Mouse (Mus musculus) CD4-positive, CD25-positive, alpha-beta regulatory T cell, adult 4 months (primary cell): ENCODE results near the gene Ezr. TPM values are rescaled to one million over a fixed set of nuclear protein-coding genes. Genes with fewer than 3 reads are reported as not detected.
"Not testable (repeated sequence)": the region's sequence is repeated elsewhere in the genome, so short reads cannot be mapped to it uniquely, and the experiment has no call there.

Experiments used
- ATAC-seq: one replicate; pipeline ENCODE4 v1.8.0; 2017
- polyA plus RNA-seq, 2 experiments: library from polyadenylated mRNA; unstranded; fragments of 100-300 nt; shearing (Covaris generic); gene quantifications; one replicate each; pipeline ENCODE4 v1.2.1; 2017

Gene Ezr
- polyA plus RNA-seq, 2 experiments from 2014 or later = 110 to 136 TPM

- ATAC-seq = peak; percentile 35
Measured at GRCm38 (mm10) chr17:6743039-6743575, 39.5 kb downstream of the Ezr start.

GRCm38 (mm10) chr17:6742083-6743038 is 40.2 kb downstream of the Ezr start:
- no peak for ATAC-seq

- ATAC-seq = no peak
Measured at GRCm38 (mm10) chr17:6741271-6741670, 41.3 kb downstream of the Ezr start.

DNA sequence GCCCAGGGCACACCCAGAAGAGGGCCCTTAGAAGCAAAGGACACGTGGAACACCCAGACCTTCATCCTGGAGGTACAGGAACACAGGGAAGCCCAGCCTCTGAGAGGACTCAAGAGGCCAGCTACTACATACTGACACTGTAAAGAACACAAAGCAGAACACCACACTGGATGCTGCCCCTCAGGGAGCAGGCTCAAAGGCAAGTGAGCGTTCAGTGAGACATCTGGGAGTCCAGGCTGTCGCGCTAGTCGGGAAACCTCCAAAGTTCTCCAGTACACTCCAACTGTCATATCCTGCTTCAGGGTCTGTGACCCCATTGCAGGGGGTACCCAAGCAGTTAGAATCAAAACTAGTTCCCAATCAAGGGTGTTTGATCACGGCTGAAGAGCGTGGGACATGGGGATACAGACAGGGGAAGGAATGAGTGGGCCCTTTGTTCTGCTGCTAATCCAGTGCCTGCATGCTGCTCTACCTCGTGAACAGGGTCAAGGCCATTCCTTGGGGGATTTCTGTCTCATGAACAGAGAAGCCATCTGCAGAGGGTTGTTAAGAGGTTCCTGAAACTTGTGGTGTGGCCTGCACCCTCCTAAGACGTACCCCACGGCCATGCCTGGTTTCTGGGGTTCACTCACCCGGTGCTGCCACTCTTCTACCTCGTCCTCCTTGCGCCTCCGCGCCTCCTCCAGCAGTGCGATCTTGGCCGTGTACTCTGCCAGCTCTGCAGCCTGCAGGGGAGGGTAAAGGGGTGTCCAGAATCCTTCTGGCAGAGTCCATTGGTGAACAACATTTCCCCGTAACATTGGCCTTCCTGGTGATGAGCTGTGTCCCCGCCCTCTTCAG is 42.0 kb downstream of the Ezr start:
- ATAC-seq = no peak

GRCm38 (mm10) chr17:6739756-6740155 is 42.8 kb downstream of the Ezr start:
- ATAC-seq = no peak

- ATAC-seq = no peak
Measured at GRCm38 (mm10) chr17:6739266-6739665, 43.3 kb downstream of the Ezr start.

GRCm38 (mm10) chr17:6738836-6739235 is 43.7 kb downstream of the Ezr start:
- no peak for ATAC-seq

DNA sequence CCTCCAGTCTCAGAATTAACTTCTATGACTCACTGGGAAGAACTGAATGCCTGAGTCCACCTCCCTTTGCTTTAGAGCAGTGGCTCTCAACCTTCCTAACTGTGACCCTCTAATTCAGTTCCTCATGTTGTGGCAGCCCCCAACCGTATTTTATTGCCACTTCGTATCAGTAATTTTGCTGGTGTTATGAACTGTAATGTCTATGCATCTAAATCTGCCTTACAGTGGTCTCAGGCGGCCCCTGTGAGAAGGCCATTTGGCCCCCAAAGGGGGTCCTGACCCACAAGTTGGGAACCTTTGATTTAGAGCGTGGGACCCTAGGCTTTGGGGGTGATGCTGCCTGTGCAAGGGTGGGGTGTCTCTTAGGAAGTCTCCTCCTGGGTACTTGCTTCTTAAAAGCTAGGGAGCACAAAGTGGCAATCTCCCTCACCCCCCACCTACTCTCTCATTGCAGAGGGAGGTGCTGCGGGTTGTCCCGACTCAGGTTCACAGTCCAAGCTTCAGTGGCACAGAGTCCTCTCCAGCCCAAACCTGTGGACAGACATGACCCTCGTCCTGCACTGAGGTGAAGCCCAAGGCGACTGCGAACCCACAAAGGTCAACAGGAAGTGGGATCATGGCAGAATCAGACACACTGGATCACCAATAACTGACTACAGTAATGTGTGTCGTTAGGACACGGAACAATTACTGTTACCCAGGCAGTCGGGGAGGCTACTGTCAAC is 45.1 kb downstream of the Ezr start:
- ATAC-seq = no peak

DNA sequence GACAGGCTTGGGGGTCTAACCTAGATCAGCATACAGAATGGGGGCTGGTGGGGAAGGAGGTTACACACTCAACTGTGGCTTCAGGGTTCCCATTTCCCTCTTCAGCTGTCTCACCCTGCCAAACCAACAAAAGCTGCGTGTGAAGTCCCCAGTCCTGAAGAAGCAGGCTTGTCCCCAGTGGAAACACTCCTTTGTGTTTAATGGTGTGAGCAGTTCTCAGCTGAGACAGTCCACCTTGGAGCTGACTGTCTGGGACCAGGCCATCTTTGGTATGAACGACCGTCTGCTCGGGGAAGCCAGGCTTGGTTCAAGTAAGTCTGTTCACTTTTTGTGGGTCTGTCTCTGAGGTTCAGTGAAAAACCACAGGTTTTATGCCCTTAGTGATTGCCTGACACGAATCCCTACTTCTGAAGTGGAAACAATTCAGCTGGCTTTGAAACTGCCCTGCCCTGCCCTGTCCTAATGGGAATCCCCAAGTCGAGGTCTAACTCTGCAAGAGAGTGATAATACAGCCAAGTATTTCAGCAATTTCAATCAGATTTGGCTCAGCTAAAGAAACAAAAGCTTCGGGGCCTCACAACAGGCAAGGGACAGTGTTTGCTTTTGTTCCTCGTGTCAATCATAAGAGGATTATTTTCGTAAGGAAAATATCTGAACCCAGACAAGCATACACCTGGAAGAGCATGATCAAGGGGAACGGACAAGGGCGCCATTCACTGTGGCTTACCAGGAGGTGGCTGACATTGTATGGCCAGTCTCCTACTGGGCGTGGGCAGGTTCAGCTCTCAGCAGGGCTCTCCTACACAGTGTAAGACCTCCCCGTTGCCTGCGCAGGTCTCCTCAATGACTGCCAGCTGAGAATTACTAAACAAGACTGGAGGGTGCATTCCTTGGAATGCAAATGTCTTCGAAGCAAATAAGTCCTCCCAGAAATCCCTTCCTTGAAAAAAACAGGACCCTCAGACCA is 46.0 kb downstream of the Ezr start:
- ATAC-seq = no peak

DNA sequence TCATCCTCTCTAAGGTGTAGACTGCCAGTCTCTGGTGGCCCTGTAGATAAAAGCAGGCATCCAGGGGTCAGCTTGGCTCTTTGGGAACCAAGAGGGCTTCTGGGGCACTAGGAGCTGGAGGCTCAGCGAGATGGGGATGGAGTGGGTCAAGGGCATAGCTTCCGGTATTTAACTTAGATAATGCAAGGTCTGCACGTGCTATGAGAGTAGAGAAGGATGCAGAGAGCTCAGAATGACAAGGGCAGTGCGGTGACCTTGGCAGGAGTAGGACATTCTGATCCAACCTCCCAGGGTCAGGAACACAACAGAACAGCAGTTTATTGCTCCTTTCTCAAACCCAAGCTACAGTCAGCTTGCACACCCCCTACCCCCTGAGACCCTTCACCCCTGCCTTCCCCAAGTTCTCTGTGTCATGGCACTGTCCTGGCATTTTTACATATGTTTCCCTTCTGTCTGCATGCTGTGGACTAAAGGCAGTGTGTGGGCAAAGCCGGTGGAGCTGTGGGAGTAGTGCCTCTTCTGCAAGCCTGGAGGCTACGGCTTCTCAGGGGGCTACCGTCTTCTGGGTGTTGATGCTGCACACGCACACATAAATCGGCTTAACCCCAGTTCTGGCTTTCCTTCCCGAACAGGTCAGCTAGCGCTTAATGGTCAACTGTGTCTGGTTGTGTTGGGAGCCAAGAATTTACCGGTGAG is 47.7 kb downstream of the Ezr start:
- no peak for ATAC-seq

DNA sequence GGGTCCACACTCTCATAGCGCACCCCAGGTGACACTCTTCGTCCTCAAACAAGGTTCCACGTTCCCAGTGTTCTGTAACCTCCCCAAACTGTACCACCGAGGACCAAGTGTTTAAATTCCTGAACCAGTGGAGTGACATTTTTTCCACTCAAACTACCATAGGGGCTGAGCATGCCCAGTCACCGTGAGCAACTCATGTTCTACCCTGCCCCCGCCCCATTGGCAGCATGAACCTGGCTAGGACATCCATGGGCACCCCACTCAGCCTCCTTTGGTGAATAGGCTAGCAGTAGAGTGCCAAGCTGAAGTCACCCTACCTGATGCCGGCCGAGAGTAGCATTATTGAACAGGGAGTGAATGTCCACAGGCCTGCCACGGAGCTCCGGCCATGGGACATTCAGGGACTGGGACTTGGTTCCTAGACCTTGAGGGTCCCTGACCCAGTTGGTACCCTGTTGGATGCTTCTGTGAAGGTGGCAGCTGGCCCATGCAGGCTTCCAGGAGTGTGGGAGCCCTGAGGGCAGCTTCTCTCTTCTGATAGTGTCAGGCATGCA is 49.2 kb downstream of the Ezr start:
- no peak for ATAC-seq

DNA sequence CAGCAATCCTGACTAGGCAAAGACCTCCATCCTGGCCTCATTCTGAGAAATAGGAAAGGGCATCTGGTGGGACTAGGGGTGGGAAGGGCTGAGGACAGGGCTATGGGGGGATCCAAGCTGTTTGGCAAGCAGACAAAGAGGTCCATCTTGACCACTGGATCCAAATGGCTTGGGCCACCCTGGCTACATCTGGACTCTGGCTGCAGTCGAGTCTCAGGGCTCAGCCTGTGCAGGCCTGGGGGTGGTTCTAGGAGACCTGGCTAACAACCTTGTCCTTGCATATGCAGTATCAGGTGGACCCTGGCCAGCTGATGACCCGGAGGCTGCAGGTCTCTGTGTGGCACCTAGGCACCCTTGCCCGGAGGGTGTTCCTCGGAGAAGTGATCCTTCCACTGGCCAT is 49.9 kb downstream of the Ezr start:
- no peak for ATAC-seq

DNA sequence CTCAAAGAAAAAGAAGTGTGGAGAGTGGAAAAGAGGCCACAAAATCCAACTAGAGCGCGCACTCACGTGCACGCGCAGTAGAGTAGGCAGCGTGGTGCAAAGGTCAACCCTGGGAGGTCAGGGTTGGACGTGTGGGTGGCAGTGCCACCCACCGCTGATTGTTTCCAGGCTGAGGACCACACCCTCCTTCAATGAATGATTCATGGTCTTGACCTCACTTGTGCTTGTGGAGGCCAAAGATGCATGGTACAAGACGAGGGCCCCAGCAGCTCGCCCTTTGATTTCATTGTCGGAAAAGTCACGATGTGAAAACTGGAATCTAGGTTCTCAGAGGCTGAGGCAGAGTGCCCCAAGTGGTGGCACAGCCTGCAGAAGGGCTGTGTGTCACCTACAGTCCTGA is 51.0 kb downstream of the Ezr start:
- no peak for ATAC-seq

DNA sequence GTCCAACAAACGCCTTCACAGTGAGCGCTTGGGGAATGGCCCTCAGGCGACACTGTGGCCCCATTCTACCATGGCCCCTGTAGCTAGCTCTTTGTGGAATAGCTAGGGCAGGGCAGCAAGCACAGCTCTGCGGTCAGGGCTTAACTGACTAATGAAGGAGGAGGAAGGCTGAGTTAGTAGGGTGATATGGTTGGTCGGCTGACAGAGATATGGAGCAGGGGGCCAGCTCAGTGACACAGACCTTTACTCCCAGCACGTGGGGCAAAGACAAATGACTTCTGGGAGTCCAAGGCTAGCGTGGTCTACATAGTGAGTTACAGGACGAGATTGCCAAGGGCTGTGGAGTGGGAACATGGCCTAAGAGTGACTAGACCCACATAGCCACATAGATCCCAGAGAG is 51.5 kb downstream of the Ezr start:
- ATAC-seq = no peak

DNA sequence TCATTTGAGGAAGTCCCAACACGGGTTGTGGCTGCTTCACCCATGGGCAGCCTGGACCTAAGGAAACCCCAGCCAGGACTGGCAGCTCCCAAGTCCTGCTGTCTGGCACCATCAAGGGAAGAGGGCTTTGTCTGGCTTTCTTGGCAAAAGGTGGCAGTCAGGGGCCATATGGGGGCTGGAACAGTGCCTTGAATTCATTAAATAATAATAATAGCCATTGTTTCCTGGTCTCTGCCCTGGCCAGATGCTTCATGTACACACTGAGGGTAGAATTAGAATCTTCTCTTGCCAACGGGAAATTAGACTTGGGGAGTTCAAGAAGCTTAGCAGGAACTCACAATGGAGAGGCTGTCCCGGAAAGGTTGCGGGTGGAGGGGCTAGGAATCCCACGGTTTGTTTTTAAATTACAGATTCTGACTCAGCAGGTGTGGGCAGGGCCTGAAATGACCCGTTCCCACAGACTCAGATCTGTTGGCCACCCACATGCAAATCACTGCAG is 53.3 kb downstream of the Ezr start:
- ATAC-seq = no peak

GRCm38 (mm10) chr17:6727996-6728610 is 54.5 kb downstream of the Ezr start:
- no peak for ATAC-seq

DNA sequence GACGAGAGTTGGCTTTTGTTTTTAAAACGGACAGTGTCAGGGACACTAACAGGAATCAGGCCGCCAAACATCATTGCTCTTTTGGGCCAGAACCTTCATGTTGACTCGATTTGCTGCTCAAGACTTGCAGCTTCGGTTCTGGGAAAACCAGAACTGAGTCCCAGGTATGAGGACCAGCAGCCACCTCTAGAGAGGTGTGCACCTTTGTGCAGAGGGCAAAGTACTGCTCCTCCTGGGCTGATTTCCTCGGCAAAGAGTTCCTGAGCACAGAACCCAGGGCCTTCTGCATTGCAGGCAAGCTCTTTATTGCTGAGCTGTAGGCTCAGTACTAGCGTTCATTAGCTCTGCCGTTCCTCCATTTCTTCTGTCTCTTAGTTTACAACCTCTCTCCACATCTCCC is 68.6 kb downstream of the Ezr start:
- not testable (repeated sequence) for ATAC-seq

DNA sequence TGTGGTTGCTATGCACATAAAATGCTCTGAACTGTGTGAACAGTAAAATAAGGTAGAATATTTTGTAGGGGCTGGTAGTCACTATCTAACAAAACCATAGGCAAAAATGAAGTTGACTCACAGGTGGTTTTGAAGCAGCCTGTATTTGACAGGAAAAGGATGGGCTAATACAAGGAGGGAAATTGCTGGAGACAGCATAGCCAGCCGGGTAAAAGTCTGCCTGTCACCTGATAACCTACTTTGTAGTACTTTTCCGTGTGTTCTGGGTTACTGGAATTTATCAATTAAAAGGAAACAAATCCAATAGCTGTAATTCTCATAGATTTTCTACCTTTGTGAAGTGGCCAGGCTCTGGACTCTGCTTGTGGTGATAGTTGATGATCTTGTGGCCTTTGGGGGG is 69.1 kb downstream of the Ezr start:
- ATAC-seq = not testable (repeated sequence)

DNA sequence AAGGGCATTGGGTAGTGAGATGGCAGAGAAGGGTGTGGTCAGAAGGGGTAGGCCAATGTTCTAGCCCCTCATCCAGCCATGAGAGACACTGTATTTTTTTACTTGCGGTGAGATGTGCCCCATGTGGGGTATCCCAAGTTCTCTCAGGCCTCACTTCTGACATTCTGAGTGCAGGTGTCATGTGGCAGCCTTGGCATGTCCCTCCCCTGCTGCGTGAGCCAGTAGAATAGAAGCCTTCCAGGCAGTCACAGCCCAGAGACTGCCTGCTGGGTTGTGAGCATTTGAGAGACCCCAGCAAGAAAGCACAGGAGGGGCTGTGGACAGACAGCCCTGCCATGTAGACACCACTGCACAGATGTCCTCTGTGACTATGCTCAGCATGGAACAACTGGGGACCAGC is 74.4 kb downstream of the Ezr start:
- ATAC-seq = not testable (repeated sequence)

GRCm38 (mm10) chr17:6707422-6707821 is 75.2 kb downstream of the Ezr start:
- not testable (repeated sequence) for ATAC-seq
